Mouse (Mus musculus) monocyte, adult 5-6 weeks (primary cell): ENCODE measurements at regions not wholly inside any gene's neighbourhood (a gene's known extent, or its start where the extent isn't known, plus 50 kb on each side); places are given as distances from the start of the nearest gene placed in this dataset.

ENCODE experiments used
- ATAC-seq: fragments of 153-309, 156-312 bp; replicated peaks from 2 replicates; pipeline ENCODE4 v1.8.0; 2017; ENCODE audit warnings: mild to moderate bottlenecking; ENCODE audit not compliant: low TSS enrichment, insufficient number of reproducible peaks, severe bottlenecking, poor library complexity, low FRiP score

DNA sequence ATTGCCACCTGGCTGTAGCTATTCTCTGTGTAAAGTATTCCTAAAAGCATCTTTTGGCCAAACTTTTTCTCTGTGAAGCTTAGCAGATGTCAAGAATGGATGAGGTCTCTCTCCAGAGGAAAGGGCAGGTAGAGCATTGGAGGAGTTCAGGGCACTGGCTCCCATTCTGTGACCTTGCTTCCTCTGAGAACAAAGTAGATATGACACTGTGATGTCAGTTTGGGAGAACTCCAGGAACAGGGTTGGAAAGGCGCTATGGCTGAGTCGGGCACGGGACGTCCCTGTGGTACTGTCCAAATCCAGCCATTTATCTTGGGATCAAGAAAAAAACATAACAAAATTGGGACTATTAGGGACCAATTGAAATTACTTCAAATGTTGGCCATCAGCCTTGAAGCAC is 388.7 kb downstream of the Slc4a3 start:
- no peak for ATAC-seq

DNA sequence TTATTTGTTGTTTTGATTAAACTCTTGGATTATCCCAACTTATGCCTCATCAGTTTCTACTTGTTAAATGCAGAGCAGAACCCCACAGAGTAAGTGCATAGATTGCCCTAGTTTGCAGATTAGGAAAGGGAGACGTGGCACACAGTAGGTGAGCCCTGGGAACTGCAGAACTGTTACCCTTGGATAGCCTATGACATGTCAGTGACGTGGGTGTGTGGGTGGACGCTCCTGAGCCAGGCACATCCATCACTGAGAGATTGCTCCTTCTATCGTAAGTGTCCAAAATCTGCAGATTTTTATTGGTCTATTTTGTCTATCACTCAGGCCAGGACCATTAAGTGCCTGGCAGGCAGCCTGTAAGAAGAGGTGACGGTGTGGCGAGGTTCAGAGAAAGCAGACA is 389.8 kb downstream of the Slc4a3 start:
- no peak for ATAC-seq

DNA sequence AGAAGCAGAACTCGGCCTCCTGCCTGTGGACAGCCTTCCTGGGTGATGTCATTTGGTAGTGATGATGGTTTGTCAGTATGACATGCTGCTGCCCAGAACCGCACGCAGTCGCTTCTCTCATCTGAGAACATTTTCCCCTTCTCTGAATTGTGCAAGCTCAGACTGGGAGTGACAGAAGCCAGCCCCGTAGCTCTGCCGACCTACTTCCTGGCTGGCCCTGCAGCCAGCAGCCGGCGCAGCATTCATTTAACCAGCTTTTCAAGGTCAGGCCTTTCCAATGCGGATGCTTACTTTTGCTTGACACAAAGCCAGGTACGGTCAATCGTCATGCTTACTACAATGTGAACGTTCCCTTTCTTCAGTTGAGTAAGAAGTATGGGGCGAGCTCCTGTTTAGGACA is 390.5 kb downstream of the Slc4a3 start:
- no peak for ATAC-seq

DNA sequence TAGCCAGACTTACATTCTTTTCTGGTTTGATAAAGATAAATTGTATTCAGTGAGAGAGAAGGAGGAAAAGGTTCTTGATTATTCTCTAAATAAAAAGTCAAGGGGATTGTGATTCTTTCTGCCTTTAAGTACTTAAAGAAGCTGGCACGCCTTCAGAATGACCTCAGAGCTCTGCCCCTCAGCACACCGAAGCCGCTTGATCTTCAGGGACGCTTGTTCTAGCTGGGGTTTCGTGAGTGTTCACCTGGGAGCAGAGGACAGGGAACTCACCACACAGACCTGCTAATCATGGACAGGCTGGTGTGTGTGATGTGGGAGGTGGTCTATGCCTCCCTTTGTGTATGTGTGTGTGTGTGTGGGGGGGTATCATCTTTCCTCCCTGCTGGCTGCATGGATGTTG is 391.3 kb downstream of the Slc4a3 start:
- no peak for ATAC-seq

DNA sequence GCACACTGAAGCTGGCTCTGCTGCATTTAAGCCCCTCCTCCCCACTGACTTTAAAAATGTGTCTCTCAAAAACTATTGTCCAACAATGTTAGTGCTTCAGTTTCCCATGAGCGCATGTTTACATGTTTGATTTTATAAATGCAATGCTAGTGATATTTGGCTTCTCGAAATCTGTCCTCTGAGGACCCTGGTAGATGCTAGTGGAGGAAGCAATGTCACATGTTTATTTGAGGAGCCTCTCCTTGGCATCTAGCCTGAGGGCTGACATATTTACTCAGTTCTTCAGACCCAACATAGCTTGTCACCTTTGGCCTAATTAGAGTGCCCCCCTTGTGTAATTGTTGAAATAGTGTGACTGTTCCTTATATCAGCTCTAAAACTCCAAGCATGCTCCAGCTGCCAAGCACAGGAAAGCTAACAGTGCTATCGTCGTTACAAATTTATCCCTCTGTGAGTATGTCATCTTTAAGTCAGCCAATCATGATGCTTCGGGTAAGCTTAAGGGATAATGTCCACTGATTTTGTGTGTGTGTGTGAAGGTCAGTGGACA is 400.3 kb downstream of the Slc4a3 start:
- no peak for ATAC-seq

GRCm38 (mm10) chr1:75978203-75978986 is 432.3 kb downstream of the Slc4a3 start:
- ATAC-seq, result no peak

- ATAC-seq, result no peak
Observed at GRCm38 (mm10) chr1:75983057-75983456, 437.0 kb downstream of the Slc4a3 start.

- no peak for ATAC-seq
Observed at GRCm38 (mm10) chr1:75983487-75983886, 437.4 kb downstream of the Slc4a3 start.

DNA sequence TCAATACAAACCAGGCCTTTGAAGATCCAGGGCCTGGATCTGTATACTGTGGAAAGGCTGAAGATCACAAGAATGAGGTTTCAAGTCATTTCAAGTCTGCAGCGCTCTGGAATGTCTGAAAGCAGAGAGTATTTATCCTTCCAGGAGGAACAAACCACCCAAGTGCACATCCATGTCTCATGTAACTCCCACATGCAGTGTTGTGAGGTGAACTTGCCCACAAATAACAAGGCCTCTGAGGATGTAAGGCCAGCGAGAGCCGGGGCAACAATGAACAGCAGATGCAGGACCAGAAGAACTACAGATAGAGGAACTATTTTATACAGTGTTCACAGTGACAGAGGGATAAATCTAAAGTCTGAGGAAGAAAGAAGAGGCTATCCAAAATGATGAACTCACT is 442.4 kb downstream of the Slc4a3 start:
- ATAC-seq, result no peak

GRCm38 (mm10) chr1:75992039-75992438 is 446.0 kb downstream of the Slc4a3 start:
- no peak for ATAC-seq

DNA sequence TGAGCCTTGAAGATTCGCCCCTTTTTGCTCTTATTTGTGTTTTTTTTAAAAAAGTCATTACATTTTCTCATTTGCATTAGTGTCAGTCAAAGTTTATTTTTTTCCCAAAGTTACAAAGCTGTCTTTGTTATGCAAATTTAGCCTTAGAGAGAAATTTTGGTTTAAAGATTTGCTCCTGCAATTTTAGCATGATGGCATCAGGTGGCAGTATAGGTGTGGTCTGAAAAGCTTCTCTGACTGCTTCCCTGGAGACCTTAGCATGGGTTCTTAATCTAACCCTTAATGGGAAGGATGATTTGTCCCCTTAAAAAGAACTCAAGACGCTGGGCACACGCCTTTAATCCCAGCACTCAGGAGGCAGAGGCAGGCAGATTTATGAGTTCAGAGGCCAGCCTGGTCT is 451.2 kb downstream of the Slc4a3 start:
- ATAC-seq, result no peak

GRCm38 (mm10) chr1:76001124-76001523 is 455.1 kb downstream of the Slc4a3 start:
- no peak for ATAC-seq

DNA sequence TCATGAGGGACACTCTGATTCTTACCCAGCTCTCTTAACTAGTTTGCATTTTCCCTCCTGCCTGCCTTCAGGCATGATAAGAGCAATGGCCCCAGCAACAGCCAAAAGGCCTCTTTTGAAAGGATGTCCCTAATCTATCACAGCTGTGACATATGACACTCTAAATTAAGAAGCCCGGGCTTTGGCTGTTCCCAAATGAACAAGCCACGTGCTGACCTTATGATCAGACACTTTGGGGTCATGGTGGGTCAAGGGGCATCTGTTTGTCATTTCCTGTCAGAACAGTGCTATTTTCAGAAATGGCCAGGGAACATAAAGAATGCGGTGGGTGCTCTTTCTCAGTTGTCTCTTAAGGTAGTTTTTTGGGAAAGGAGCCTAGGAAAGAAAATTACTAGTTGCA is 463.5 kb downstream of the Slc4a3 start:
- no peak for ATAC-seq

DNA sequence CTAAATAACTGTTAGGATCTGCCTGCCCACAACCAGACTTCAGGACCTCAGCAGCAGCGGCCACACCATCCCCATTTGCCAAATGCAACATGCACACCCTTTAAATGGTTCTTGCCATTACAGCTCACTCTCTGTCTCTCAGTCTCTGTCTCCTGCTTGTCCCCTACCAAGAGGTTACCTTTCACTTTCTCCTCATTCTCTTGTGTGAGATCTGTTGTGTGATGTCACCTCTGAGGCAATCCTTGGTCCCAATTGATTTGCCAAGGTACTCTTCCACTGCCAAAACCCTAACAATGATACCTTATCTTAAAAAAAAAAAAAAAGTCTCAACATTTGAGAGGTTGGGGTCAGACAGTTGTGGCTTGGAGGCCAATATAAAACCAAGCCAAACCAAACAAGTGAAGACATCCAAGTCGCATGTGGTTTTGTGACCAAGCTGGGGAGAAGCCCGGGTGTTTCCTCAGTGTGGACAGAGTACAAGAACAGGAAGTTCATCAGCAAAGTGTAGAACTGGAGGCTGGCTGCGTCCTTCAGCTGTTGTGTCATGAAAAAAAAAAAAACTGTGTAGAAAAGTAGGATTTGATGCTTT is 464.2 kb downstream of the Slc4a3 start:
- ATAC-seq, result no peak

DNA sequence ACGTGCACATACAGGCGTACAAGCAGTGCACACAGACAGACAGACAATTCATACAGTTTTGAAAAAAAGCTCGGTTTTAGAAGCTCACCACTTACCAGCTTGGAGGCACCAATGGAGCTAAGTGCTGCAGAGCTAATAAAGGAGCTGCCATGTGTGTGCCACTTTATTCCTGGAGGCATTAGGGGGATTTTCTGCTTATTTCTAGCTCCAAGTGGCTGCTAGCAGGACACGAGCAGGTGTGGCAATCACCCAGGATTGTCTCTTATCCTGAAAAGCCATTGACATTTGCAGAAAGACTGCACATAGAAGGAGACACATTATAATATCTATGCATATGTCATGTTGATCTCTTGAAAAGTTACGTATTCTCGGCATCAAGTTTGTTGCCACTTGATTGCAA is 472.5 kb downstream of the Slc4a3 start:
- ATAC-seq, result no peak

DNA sequence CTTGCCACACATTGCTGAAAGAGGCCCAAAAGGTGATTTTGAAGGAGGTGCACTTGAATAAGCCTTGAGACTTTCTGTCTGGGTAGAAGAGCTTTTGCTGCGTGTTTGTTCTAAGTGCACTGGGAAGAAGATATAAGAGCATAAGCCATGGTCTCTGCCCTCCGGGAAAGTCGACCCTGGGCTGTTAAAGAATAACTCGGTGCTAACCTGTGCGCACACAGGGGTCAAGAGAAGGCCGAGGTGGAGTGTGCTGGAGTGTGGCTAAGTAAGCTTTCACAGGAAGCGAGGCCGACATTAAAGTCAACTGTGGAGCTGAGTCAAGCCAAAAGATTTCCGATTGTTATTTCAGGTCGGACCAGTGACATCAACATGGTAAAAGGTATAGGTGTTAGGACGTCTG is 473.0 kb downstream of the Slc4a3 start:
- ATAC-seq, result no peak

DNA sequence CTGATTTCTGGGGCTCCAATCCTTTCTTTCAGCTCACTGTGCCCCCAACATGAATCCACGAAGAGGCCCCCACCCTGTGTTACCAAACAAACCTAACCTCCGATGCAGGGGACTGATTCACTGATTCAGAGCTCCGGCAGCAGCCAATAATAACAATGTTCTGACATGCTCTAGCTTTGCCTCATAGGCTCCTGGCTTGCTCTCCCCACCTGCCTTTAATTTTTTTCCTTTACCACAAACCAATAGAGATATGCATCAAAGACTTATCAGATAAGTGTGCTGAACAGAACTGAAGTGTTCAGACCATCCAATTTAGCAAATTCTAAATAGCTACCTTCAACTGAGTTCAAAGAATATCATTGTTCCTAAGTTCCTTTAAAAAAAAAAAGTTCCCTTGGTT is 478.6 kb downstream of the Slc4a3 start:
- no peak for ATAC-seq

GRCm38 (mm10) chr1:76025389-76025788 is 479.3 kb downstream of the Slc4a3 start:
- no peak for ATAC-seq

GRCm38 (mm10) chr1:76029059-76029458 is 483.0 kb downstream of the Slc4a3 start:
- no peak for ATAC-seq

GRCm38 (mm10) chr1:76031171-76031922 is 485.3 kb downstream of the Slc4a3 start:
- ATAC-seq, result no peak
